Mouse (Mus musculus): ENCODE results near the gene Ctdnep1. TPM values are rescaled to one million over a fixed set of nuclear protein-coding genes. Genes with fewer than 3 reads are reported as not detected.
A peak's percentile ranks its signal among the peaks of the same experiment; 100 is the strongest.

Ctdnep1 gene
- 20.6 and 23.0 TPM in 2 replicates for polyA plus RNA-seq (2015; fragmentation: Nextera tagmentation; extraction: Ambion mirVana)

DNA sequence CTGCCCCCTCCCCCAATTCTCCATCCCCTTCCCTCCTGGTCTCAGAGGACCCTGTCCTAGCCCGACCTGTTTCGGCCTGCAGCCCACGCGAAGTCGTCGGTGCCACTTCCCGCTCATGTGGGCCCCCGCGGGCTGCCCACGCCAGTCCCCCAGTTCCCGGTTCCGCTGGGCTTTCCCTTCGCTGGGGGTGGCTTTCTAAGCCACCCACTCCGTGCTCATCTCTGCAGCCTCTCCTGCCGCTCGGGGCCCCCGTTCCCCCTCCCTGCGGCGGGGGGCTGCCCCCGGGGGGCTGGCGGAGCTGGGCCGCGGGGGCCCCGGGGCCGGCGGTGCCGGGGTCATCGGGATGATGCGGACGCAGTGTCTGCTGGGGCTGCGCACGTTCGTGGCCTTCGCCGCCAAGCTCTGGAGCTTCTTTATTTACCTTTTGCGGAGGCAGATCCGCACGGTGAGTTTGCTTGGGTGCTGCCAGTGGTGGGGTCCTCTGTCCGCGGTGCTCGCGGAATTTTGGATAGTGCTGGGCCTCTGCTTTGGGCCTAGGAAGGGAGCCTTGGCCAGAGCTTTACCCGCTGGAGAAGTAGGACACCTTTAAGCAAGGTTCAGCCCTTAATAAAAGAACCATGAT, at the start of gene Ctdnep1:
Gene Ctdnep1 (plus strand): TSS at position 16 of the 622 bp plus-strand sequence.
- H3K4me3 ChIP-seq (ENCODE audit: low read length), result peak within 1 kb of the TSS; percentile 98
- peaks cover 19% of the 10 kb centered on the region for H3K36me3 ChIP-seq (ENCODE audit: control insufficient read depth, insufficient read depth, low read length)
- under 1% methylated on average over 34 of the region's 43 CpGs for WGBS
- H3K9me3 ChIP-seq (ENCODE audit: control insufficient read depth, low read length), result no peaks in the 10 kb centered on the region
- peak within 1 kb of the TSS; percentile 99 for H3K27ac ChIP-seq (ENCODE audit: low read length)
- H3K27me3 ChIP-seq (ENCODE audit: control insufficient read depth, insufficient read depth, low read depth, low read length), result no peaks in the 10 kb centered on the region
- ATAC-seq (ENCODE audit: low read depth), result no peak
- H3K9ac ChIP-seq (ENCODE audit: low read length), result peak within 1 kb of the TSS; percentile 100
- peak within 1 kb of the TSS; percentile 92 for H3K4me2 ChIP-seq (ENCODE audit: low read depth, low read length)
- peaks cover 26% of the 10 kb centered on the region for H3K4me1 ChIP-seq (replicated peaks; ENCODE audit: control insufficient read depth, insufficient read depth, low read length)

DNA sequence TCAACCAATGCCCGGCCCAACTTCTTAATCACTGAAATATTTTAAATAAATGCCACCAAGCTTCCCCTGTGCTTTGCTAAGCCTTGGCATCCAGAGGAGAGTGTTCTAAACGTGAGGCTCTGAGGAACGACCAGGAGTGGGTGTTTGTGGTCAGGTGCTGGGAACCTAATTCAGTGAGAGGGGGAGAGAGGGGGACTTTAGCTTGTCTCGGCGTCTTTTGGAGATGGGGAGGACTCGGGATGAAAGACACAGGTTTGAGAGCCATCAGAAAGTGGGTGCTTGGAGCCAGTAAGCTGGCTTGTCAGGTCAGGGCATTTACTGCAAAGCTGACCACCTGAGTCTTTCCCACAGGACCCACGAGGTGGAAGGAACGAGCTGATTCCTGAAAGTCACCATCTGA, 49.2 kb upstream of the Ctdnep1 start:
- Histone ChIP-seq H3K4me3 (ENCODE audit: low read length) (no peak overlapping the region), H3K4me2 (ENCODE audit: low read depth, low read length) (no peak overlapping the region), H3K9ac (ENCODE audit: low read length) (no peak overlapping the region), H3K27me3 (ENCODE audit: control insufficient read depth, insufficient read depth, low read depth, low read length) (peaks cover 14% of the 10 kb centered on the region), H3K4me1 (replicated peaks; ENCODE audit: control insufficient read depth, insufficient read depth, low read length) (peaks cover 15% of the 10 kb centered on the region), H3K27ac (ENCODE audit: low read length) (no peak overlapping the region), H3K9me3 (ENCODE audit: control insufficient read depth, low read length) (no peaks in the 10 kb centered on the region), H3K36me3 (ENCODE audit: control insufficient read depth, insufficient read depth, low read length) (no peaks in the 10 kb centered on the region)
- 68% methylated on average over 8 of the region's 8 CpGs for WGBS
- ATAC-seq (ENCODE audit: low read depth), result no peak

DNA sequence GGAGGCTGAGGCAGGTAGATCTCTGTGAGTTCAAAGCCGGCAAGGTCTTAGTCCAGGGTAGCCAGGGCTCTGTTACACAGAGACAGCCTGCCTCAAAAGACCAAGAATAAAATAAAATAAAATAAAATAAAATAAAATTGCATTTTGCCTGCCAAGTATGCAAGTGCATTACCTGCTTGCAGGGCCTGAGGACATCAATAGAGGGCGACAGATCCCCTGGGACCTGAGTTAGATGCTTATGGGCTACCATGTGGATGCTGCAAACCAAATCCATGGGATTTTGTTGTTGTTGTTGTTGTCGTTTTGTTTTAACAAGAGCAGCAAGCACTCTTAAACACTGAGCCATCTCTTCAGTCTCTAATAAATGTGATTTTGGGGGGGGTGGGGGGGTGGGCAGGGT, 48.7 kb upstream of the Ctdnep1 start:
- Histone ChIP-seq H3K9ac (ENCODE audit: low read length) (no peak overlapping the region), H3K4me3 (ENCODE audit: low read length) (no peak overlapping the region), H3K4me2 (ENCODE audit: low read depth, low read length) (no peak overlapping the region), H3K4me1 (replicated peaks; ENCODE audit: control insufficient read depth, insufficient read depth, low read length) (peaks cover 20% of the 10 kb centered on the region), H3K27me3 (ENCODE audit: control insufficient read depth, insufficient read depth, low read depth, low read length) (peaks cover 15% of the 10 kb centered on the region), H3K36me3 (ENCODE audit: control insufficient read depth, insufficient read depth, low read length) (no peaks in the 10 kb centered on the region), H3K9me3 (ENCODE audit: control insufficient read depth, low read length) (no peaks in the 10 kb centered on the region), H3K27ac (ENCODE audit: low read length) (no peak overlapping the region)
- ATAC-seq (ENCODE audit: low read depth), result no peak
- WGBS, result 38% methylated on average over 3 of the region's 3 CpGs

DNA sequence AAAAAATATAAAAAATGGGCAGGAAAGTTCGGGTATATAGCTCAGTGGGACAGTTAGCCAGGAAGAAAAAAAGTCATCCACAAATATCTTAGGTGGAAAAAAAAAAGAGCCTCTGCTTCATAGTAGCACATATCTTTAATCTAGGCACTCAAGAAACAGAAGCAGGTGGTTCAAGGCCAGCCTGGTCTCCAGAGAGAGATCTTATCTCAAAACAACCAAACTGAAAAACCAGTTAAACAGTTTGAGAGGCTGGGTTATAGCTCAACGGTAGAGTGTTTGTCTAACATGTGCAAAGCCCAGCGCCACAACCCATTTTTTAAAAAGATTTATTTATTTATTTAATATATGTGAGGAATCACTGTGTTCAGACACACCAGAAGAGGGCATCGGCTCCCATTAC, 47.9 kb upstream of the Ctdnep1 start:
- 44% methylated on average over 4 of the region's 4 CpGs for WGBS
- Histone ChIP-seq H3K4me2 (ENCODE audit: low read depth, low read length) (no peak overlapping the region), H3K9me3 (ENCODE audit: control insufficient read depth, low read length) (no peaks in the 10 kb centered on the region), H3K4me1 (replicated peaks; ENCODE audit: control insufficient read depth, insufficient read depth, low read length) (peaks cover 20% of the 10 kb centered on the region), H3K9ac (ENCODE audit: low read length) (no peak overlapping the region), H3K27me3 (ENCODE audit: control insufficient read depth, insufficient read depth, low read depth, low read length) (peaks cover 15% of the 10 kb centered on the region), H3K27ac (ENCODE audit: low read length) (no peak overlapping the region), H3K4me3 (ENCODE audit: low read length) (no peak overlapping the region), H3K36me3 (ENCODE audit: control insufficient read depth, insufficient read depth, low read length) (no peaks in the 10 kb centered on the region)
- ATAC-seq (ENCODE audit: low read depth), result no peak

DNA sequence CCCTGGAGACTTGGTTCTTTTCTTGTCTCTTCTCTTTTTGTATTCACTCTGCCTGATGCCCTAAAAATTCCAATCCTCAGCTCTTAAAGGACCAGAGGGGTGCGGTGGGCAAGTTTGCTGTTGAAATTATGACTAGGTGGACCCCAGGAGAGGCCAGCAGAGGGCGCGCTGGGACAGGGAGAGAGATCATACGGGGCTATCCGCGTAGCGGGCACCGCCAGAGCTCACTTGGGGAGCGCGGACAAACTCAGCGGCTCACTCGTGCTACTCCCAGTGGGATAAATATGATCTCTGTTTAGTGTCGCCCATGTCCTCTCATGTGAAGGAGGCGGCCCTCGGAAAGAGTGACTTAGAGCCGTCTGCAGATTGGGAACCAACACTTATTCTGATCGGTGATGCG, 46.8 kb upstream of the Ctdnep1 start:
- Histone ChIP-seq H3K27me3 (ENCODE audit: control insufficient read depth, insufficient read depth, low read depth, low read length) (peaks cover 19% of the 10 kb centered on the region), H3K9ac (ENCODE audit: low read length) (no peak overlapping the region), H3K36me3 (ENCODE audit: control insufficient read depth, insufficient read depth, low read length) (no peaks in the 10 kb centered on the region), H3K9me3 (ENCODE audit: control insufficient read depth, low read length) (no peaks in the 10 kb centered on the region), H3K4me1 (replicated peaks; ENCODE audit: control insufficient read depth, insufficient read depth, low read length) (peaks cover 20% of the 10 kb centered on the region), H3K4me2 (ENCODE audit: low read depth, low read length) (peak overlapping the region; percentile 45), H3K4me3 (ENCODE audit: low read length) (peak overlapping the region; percentile 31), H3K27ac (ENCODE audit: low read length) (no peak overlapping the region)
- peak; percentile 69 for ATAC-seq (ENCODE audit: low read depth)
- under 1% methylated on average over 18 of the region's 18 CpGs for WGBS

GRCm38 (mm10) chr11:69934681-69935080, 46.3 kb upstream of the Ctdnep1 start:
- no peak overlapping the region for H3K27ac ChIP-seq (ENCODE audit: low read length)
- ATAC-seq (ENCODE audit: low read depth), result no peak

DNA sequence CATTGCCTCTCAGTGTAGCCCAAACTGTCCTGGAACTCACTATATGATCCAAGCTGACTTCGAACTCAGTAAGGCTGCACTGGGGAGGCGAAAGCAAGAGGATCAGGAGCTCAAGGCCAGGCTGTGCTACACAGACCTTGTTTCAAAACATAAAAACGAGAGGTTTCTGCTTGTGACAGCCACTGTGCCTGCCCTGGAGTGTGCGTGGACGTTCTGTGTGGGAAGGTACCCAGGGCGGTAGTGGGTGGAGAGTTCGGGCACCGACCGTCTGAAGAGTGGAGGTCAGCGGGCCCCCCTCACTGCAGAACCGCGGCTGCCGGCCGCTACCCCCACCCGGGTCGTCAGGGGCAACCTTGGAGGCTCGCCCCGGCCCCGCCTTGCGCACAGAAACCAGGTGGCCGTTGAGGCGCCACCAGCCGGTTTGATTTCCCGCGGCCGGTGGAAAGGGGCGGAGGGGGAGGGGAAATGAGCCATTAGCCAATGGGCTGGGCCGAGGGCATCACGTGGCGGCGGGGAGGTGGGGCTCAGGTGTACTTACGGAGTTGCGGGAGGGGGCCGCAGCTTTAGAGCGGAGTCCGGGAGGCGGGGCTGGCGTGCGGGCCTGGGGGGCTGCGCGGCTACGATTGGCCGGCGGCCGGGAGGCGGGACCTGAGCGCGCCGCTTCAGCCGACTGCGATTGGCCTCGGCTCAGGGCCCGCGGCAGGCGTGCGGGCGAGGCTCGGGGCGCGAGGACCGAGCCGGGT, 45.6 kb upstream of the Ctdnep1 start, which contains the start of gene Ybx2:
Gene Ybx2 (plus strand): TSS at position 660 of the 743 bp plus-strand sequence.
- peak within 1 kb of the TSS; percentile 56 for H3K4me3 ChIP-seq (ENCODE audit: low read length)
- no peak within 1 kb of the TSS for H3K27ac ChIP-seq (ENCODE audit: low read length)
- WGBS, result 2% methylated on average over 44 of the region's 62 CpGs
- peak within 1 kb of the TSS; percentile 64 for H3K9ac ChIP-seq (ENCODE audit: low read length)
- peaks cover 20% of the 10 kb centered on the region for H3K4me1 ChIP-seq (replicated peaks; ENCODE audit: control insufficient read depth, insufficient read depth, low read length)
- peaks cover 19% of the 10 kb centered on the region for H3K27me3 ChIP-seq (ENCODE audit: control insufficient read depth, insufficient read depth, low read depth, low read length)
- H3K4me2 ChIP-seq (ENCODE audit: low read depth, low read length), result peak within 1 kb of the TSS; percentile 100
- H3K9me3 ChIP-seq (ENCODE audit: control insufficient read depth, low read length), result no peaks in the 10 kb centered on the region
- H3K36me3 ChIP-seq (ENCODE audit: control insufficient read depth, insufficient read depth, low read length), result no peaks in the 10 kb centered on the region
- ATAC-seq (ENCODE audit: low read depth), result peak; percentile 84

More at GRCm38 (mm10) chr11:69934681-69935080, 46.3 kb upstream of the Ctdnep1 start:
- Histone ChIP-seq H3K27me3 (ENCODE audit: control insufficient read depth, insufficient read depth, low read depth, low read length) (peaks cover 19% of the 10 kb centered on the region), H3K4me1 (replicated peaks; ENCODE audit: control insufficient read depth, insufficient read depth, low read length) (peaks cover 20% of the 10 kb centered on the region), H3K9me3 (ENCODE audit: control insufficient read depth, low read length) (no peaks in the 10 kb centered on the region), H3K4me2 (ENCODE audit: low read depth, low read length) (peak overlapping the region; percentile 45), H3K36me3 (ENCODE audit: control insufficient read depth, insufficient read depth, low read length) (no peaks in the 10 kb centered on the region), H3K4me3 (ENCODE audit: low read length) (peak overlapping the region; percentile 31), H3K9ac (ENCODE audit: low read length) (no peak overlapping the region)
- 6% methylated on average over 6 of the region's 6 CpGs for WGBS

DNA sequence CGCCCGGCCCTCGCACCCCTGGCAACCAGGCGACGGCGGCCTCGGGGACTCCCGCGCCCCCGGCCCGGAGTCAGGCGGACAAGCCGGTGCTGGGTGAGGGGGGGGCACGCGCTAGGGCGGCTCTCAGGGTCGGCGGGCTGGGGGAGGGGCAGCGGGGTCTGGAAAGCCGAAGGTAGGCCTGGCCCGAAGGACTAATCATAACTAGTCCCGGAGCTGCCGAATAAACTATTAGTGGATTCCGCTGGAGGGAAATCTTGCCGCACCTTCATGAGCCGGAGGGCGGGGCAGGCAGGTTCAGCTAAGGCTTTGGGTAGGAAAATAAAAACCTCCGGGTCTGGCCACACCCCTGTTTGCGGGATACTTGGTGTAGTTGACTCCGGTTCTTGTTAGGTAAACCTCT, 44.8 kb upstream of the Ctdnep1 start:
- H3K27ac ChIP-seq (ENCODE audit: low read length), result no peak overlapping the region

DNA sequence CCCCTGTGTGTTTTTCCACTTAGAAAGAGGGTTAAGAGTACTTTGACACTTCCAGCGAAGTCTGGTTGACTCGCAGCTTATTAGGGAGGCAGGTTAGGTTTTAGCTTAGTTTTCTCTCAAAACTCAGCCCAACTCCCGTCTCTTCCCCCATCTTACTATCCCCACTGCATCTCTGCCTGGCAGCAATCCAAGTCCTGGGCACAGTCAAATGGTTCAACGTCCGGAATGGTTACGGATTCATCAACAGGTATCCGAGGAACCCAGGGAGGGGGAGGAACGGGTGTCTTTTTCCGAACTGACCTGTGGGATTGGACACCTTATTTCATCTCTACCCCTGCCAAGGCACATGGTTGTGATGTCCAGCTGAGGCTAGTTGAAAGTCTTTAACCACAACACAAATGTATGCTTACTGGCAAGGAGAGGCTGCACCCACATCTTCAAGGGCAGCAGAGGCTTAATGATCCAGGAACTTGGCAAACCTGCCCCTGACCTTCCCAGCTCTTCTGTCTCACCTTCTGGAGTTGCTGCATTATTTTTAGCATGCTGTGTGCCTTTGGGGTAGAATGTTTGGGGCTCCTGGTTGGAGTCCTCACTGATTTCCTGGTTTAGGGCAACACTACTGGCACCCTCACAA, 44.1 kb upstream of the Ctdnep1 start:
- 26% methylated on average over 9 of the region's 9 CpGs for WGBS
- H3K9ac ChIP-seq (ENCODE audit: low read length), result no peak overlapping the region
- no peak for ATAC-seq (ENCODE audit: low read depth)
- H3K9me3 ChIP-seq (ENCODE audit: control insufficient read depth, low read length), result no peaks in the 10 kb centered on the region
- no peaks in the 10 kb centered on the region for H3K36me3 ChIP-seq (ENCODE audit: control insufficient read depth, insufficient read depth, low read length)
- peak overlapping the region; percentile 56 for H3K4me3 ChIP-seq (ENCODE audit: low read length)
- peaks cover 19% of the 10 kb centered on the region for H3K27me3 ChIP-seq (ENCODE audit: control insufficient read depth, insufficient read depth, low read depth, low read length)
- H3K4me2 ChIP-seq (ENCODE audit: low read depth, low read length), result peak overlapping the region; percentile 100
- H3K27ac ChIP-seq (ENCODE audit: low read length), result no peak overlapping the region
- peaks cover 20% of the 10 kb centered on the region for H3K4me1 ChIP-seq (replicated peaks; ENCODE audit: control insufficient read depth, insufficient read depth, low read length)

More for the DNA sequence above, 44.8 kb upstream of the Ctdnep1 start:
- 1% methylated on average over 18 of the region's 30 CpGs for WGBS
- Histone ChIP-seq H3K36me3 (ENCODE audit: control insufficient read depth, insufficient read depth, low read length) (no peaks in the 10 kb centered on the region), H3K4me2 (ENCODE audit: low read depth, low read length) (peak overlapping the region; percentile 100), H3K9ac (ENCODE audit: low read length) (peak overlapping the region; percentile 64), H3K9me3 (ENCODE audit: control insufficient read depth, low read length) (no peaks in the 10 kb centered on the region), H3K4me3 (ENCODE audit: low read length) (peak overlapping the region; percentile 56), H3K27me3 (ENCODE audit: control insufficient read depth, insufficient read depth, low read depth, low read length) (peaks cover 19% of the 10 kb centered on the region), H3K4me1 (replicated peaks; ENCODE audit: control insufficient read depth, insufficient read depth, low read length) (peaks cover 20% of the 10 kb centered on the region)
- ATAC-seq (ENCODE audit: low read depth), result peak; percentile 18
